7 mouse cellular contexts compared by ENCODE assay signal in the genomic region with DNA sequence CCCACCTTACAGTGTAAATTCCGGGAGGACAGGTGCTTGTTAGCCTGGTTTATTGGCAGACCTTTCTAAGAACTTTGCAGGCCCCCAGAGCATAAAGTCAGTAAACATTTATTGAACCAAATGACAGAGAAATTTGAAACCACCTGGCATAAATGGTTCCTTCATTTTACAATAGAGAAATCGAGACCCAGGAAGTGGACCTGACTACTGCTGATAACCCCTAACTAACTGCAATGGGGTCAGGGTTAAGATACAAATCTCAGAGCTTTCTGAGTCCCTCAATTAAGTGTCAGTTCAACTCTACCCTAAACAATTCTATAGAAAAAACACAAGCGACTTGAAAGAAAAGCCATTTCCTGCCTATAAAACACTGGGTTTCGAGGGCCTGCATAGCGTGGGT. TPM values are rescaled to one million over a fixed set of nuclear protein-coding genes. Genes with fewer than 3 reads are reported as not detected.
A peak's percentile ranks its signal among the peaks of the same experiment; 100 is the strongest.
DNase-seq lines count a peak whose midpoint lies in the region; ATAC-seq and TF ChIP-seq lines count a peak whose summit lies in the region.

No protein-coding gene starts in this region.

- DNase-seq in lung, postnatal 36 days, result no peak
- no peak for DNase-seq in limb, embryonic 10.5 days (ENCODE audit: low spot score)
- DNase-seq in c-Kit-positive CD71-positive TER-119-positive erythroid progenitor cells, embryonic 14.5 days (ENCODE audit: low spot score), result no peak
- DNase-seq in embryo, embryonic 10 days (ENCODE audit: low spot score), result no peak

- no peak; the same call in 1 of the 2 replicates for TF ChIP-seq POLR2A in embryonic fibroblast, embryonic 13.5 days (IDR thresholded peaks at IDR 0.05; ENCODE audit: low read depth, low read length)
- TF ChIP-seq POLR2A in olfactory bulb, adult 2 months (IDR thresholded peaks at IDR 0.05; ENCODE audit: insufficient read depth, low read depth, low read length), result no peak

- H3K36me3 ChIP-seq in lung, embryonic 16.5 days (ENCODE audit: control insufficient read depth, insufficient read depth, low read length), result no peaks in the 10 kb centered on the region
- H3K36me3 ChIP-seq in limb, embryonic 10.5 days, result no peaks in the 10 kb centered on the region

- H3K27me3 ChIP-seq in lung, embryonic 16.5 days (ENCODE audit: control insufficient read depth, insufficient read depth, low read depth, low read length), result no peaks in the 10 kb centered on the region
- H3K27me3 ChIP-seq in limb, embryonic 10.5 days (ENCODE audit: low read depth, poor library complexity, severe bottlenecking), result no peaks in the 10 kb centered on the region

- no peak for TF ChIP-seq CTCF in embryonic fibroblast, embryonic 13.5 days (IDR thresholded peaks at IDR 0.05; ENCODE audit: borderline replicate concordance, insufficient read depth, low read length)
- TF ChIP-seq CTCF in olfactory bulb, adult 2 months (IDR thresholded peaks at IDR 0.05; ENCODE audit: insufficient read depth, low read depth, low read length), result no peak

- peak overlapping the region; percentile 74 for H3K9ac ChIP-seq in lung, embryonic 16.5 days (ENCODE audit: low read length)

- no peaks in the 10 kb centered on the region for H3K9me3 ChIP-seq in lung, embryonic 16.5 days (ENCODE audit: control insufficient read depth, low read length)
- no peaks in the 10 kb centered on the region for H3K9me3 ChIP-seq in limb, embryonic 10.5 days (replicated peaks)

- H3K27ac ChIP-seq in lung, embryonic 16.5 days (ENCODE audit: low read length), result peak overlapping the region; percentile 77
- H3K27ac ChIP-seq in embryonic fibroblast, embryonic 13.5 days (ENCODE audit: insufficient read depth, low read length), result no peak overlapping the region; the same call in 1 of the 2 replicates
- peak overlapping the region; percentile 96 for H3K27ac ChIP-seq in limb, embryonic 10.5 days
- peak overlapping the region; percentile 79 for H3K27ac ChIP-seq in olfactory bulb, adult 2 months (ENCODE audit: insufficient read depth, low read depth, low read length)

- peak overlapping the region; percentile 91 for H3K4me2 ChIP-seq in lung, embryonic 16.5 days (ENCODE audit: low read depth, low read length)

- ATAC-seq in lung, embryonic 16.5 days (ENCODE audit: low read depth), result no peak

- peak overlapping the region; percentile 95 for H3K4me3 ChIP-seq in lung, embryonic 16.5 days (ENCODE audit: low read length)
- peak overlapping the region; percentile 57 for H3K4me3 ChIP-seq in embryonic fibroblast, embryonic 13.5 days (ENCODE audit: insufficient read depth, low read length)
- H3K4me3 ChIP-seq in limb, embryonic 10.5 days, result peak overlapping the region; percentile 98
- peak overlapping the region; percentile 90 for H3K4me3 ChIP-seq in olfactory bulb, adult 2 months (ENCODE audit: insufficient read depth, low read depth, low read length)

- peaks cover 21% of the 10 kb centered on the region for H3K4me1 ChIP-seq in lung, embryonic 16.5 days (replicated peaks; ENCODE audit: control insufficient read depth, insufficient read depth, low read length)
- peaks cover 10% of the 10 kb centered on the region for H3K4me1 ChIP-seq in embryonic fibroblast, embryonic 13.5 days (ENCODE audit: control insufficient read depth, insufficient read depth, low read length)
- H3K4me1 ChIP-seq in limb, embryonic 10.5 days, result peaks cover 25% of the 10 kb centered on the region
- peaks cover 3% of the 10 kb centered on the region for H3K4me1 ChIP-seq in olfactory bulb, adult 2 months (ENCODE audit: control insufficient read depth, insufficient read depth, low read length)

- 8% methylated on average over 5 of the region's 5 CpGs for WGBS in lung, embryonic 16.5 days
- 13% methylated on average over 5 of the region's 5 CpGs for WGBS in limb, embryonic 10.5 days
- WGBS in olfactory bulb, adult 2 months, result 20% methylated on average over 5 of the region's 5 CpGs

RNA-seq across cellular contexts. Expression of a gene that starts 0.9 kb away (rescaled TPM):
- 15.3 and 16.3 TPM in 2 replicates for polyA plus RNA-seq in lung, embryonic 16.5 days (2015; fragmentation: Nextera tagmentation; extraction: Ambion mirVana)
- polyA plus RNA-seq in embryonic fibroblast, embryonic 13.5 days (2011; ENCODE audit: insufficient read length, low read depth, missing spikeins), result 89.9 and 94.4 TPM in 2 replicates
- polyA plus RNA-seq in limb, embryonic 10.5 days (2016; fragmentation: Nextera tagmentation; extraction: Ambion mirVana), result 20.0 and 22.6 TPM in 2 replicates
- polyA plus RNA-seq in olfactory bulb, adult 2 months (2012; ENCODE audit: insufficient read depth, insufficient read length, low replicate concordance, missing spikeins), result not detected in 2 replicates
